ENCODE assay signal across 11 mouse cellular contexts in genomic region chr1:137378072-137378985, GRCm38 (mm10).
DNase-seq lines count a peak whose midpoint lies in the region; ATAC-seq lines count a peak whose summit lies in the region.
"Had no signal": no experiment of that assay in that cellular context is flagged by ENCODE, and none has a peak within 500 bp of the region (broad histone marks: within the 10 kb centered on the region; RNA-seq: fewer than 3 reads in every experiment).

No protein-coding gene starts in this region.

- H3K9ac ChIP-seq in hindbrain, embryonic 15.5 days, result no peak overlapping the region
- no peak overlapping the region for H3K9ac ChIP-seq in neural tube, embryonic 13.5 days
- H3K9ac ChIP-seq: lung, embryonic 14.5 days had no signal

- H3K9me3 ChIP-seq in forebrain, embryonic 10.5 days, result no peaks in the 10 kb centered on the region
- H3K9me3 ChIP-seq in hindbrain, embryonic 15.5 days, result no peaks in the 10 kb centered on the region
- no peaks in the 10 kb centered on the region for H3K9me3 ChIP-seq in neural tube, embryonic 13.5 days

- peak overlapping the region; percentile 42 for H3K4me2 ChIP-seq in hindbrain, embryonic 15.5 days
- H3K4me2 ChIP-seq in neural tube, embryonic 13.5 days, result peak overlapping the region; percentile 39
- H3K4me2 ChIP-seq: lung, embryonic 14.5 days had no signal

- H3K4me1 ChIP-seq in forebrain, embryonic 10.5 days, result peaks cover 52% of the 10 kb centered on the region
- peaks cover 10% of the 10 kb centered on the region; the same call in 1 of the 2 replicates for H3K4me1 ChIP-seq in hindbrain, embryonic 15.5 days (replicated peaks)
- peaks cover 24% of the 10 kb centered on the region for H3K4me1 ChIP-seq in neural tube, embryonic 13.5 days (replicated peaks)

- no peaks in the 10 kb centered on the region for H3K36me3 ChIP-seq in forebrain, embryonic 10.5 days (replicated peaks)
- no peaks in the 10 kb centered on the region for H3K36me3 ChIP-seq in hindbrain, embryonic 15.5 days
- H3K36me3 ChIP-seq in neural tube, embryonic 13.5 days, result no peaks in the 10 kb centered on the region

- peak overlapping the region; percentile 23 for H3K4me3 ChIP-seq in forebrain, embryonic 10.5 days
- no peak overlapping the region for H3K4me3 ChIP-seq in hindbrain, embryonic 15.5 days
- no peak overlapping the region for H3K4me3 ChIP-seq in neural tube, embryonic 13.5 days
- H3K4me3 ChIP-seq: gastrocnemius, adult 2 months had no signal

- no peaks in the 10 kb centered on the region for H3K27me3 ChIP-seq in forebrain, embryonic 10.5 days (ENCODE audit: poor library complexity, severe bottlenecking)
- no peaks in the 10 kb centered on the region for H3K27me3 ChIP-seq in hindbrain, embryonic 15.5 days
- H3K27me3 ChIP-seq in neural tube, embryonic 13.5 days, result no peaks in the 10 kb centered on the region

- WGBS in forebrain, embryonic 10.5 days, result 7% methylated on average over 6 of the region's 6 CpGs
- 7% methylated on average over 6 of the region's 6 CpGs for WGBS in hindbrain, embryonic 15.5 days
- WGBS in neural tube, embryonic 13.5 days, result 14% methylated on average over 6 of the region's 6 CpGs

- ATAC-seq in hindbrain, embryonic 15.5 days (ENCODE audit: low FRiP score, low read depth), result peak; percentile 75; the same call in 1 of the 2 replicates
- peak; percentile 62; the same call in 1 of the 2 replicates for ATAC-seq in neural tube, embryonic 13.5 days (ENCODE audit: low read depth)
- ATAC-seq: intestine, postnatal 0 days had no signal

- DNase-seq in ZHBTc4 (ENCODE audit: low read depth, low spot score), result peak; percentile 88
- DNase-seq in forebrain, embryonic 10.5 days (ENCODE audit: extremely low spot score, low spot score), result peak; percentile 25
- DNase-seq in cerebellum, adult 9-10 months, result no peak
- no peak for DNase-seq in heart, adult 18-20 months
- DNase-seq in kidney, postnatal 25 days, result no peak
- DNase-seq: gastrocnemius, adult 2 months; lung, embryonic 14.5 days; thymus, postnatal 36 days had no signal

- H3K27ac ChIP-seq in forebrain, embryonic 10.5 days, result peak overlapping the region; percentile 87
- H3K27ac ChIP-seq in hindbrain, embryonic 15.5 days (replicated peaks), result peak overlapping the region; percentile 42; the same call in 1 of the 2 replicates
- no peak overlapping the region for H3K27ac ChIP-seq in neural tube, embryonic 13.5 days (replicated peaks)
- H3K27ac ChIP-seq: gastrocnemius, adult 2 months had no signal

Comparison
In these comparisons a context has a peak if more than half of its experiments do, and no peak if none do; other contexts are left out.
1. DNase-seq: peak in ZHBTc4 (single experiment) and forebrain, embryonic 10.5 days (single experiment); none in cerebellum, adult 9-10 months (single experiment), heart, adult 18-20 months (0 of 2) and kidney, postnatal 25 days (0 of 2).